10 mouse cellular contexts compared by ENCODE assay signal in the genomic region with DNA sequence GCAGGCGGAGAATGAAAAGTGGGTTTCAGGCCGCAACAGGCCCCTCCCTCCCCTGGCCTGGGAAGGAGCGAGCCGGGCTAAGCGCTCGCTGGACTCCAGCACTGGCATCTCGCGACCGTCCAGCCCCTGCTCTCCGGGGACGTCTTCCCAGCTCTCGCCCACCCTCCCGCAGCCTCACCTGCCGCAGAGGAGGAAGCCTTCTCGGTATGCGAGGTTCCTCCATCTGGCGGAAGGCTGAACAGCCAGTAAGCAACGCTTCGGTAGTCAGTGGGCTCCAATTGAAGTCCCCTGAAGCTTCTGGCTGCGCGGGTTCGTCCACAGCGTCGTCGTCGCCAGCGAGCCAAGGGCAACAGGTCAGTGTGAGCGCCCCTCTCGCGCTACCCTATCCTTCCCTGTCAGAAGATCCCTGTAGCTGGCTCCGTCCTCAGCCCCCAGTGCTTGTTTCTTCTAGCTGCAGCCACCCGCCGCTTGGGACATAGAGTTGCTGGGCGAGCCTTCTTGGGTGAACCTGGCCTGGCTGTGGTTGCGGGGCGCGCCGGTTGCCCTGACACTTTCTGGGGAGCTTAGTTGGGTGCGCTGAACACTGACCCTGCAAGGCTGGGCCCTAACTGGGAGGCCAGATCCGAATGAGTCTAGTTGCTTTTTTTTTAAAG. TPM values are rescaled to one million over a fixed set of nuclear protein-coding genes. Genes with fewer than 3 reads are reported as not detected.
A peak's percentile ranks its signal among the peaks of the same experiment; 100 is the strongest.
DNase-seq lines count a peak whose midpoint lies in the region; ATAC-seq lines count a peak whose summit lies in the region.
"Had no signal": no experiment of that assay in that cellular context is flagged by ENCODE, and none has a peak within 500 bp of the region (broad histone marks: within the 10 kb centered on the region; RNA-seq: fewer than 3 reads in every experiment).

Gene Pax9 (plus strand): TSS at position 341 of the 653 bp plus-strand sequence.

- peaks cover 98% of the 10 kb centered on the region for H3K27me3 ChIP-seq in kidney, embryonic 15.5 days
- H3K27me3 ChIP-seq in embryonic facial prominence, embryonic 12.5 days = peaks cover 93% of the 10 kb centered on the region
- peaks cover 98% of the 10 kb centered on the region for H3K27me3 ChIP-seq in midbrain, embryonic 13.5 days

- no peak within 1 kb of the TSS for H3K9ac ChIP-seq in kidney, embryonic 15.5 days
- peak within 1 kb of the TSS; percentile 57 for H3K9ac ChIP-seq in embryonic facial prominence, embryonic 12.5 days
- H3K9ac ChIP-seq in midbrain, embryonic 13.5 days (replicated peaks) = no peak within 1 kb of the TSS

- H3K4me1 ChIP-seq in kidney, embryonic 15.5 days = peaks cover 40% of the 10 kb centered on the region
- H3K4me1 ChIP-seq in embryonic facial prominence, embryonic 12.5 days = peaks cover 27% of the 10 kb centered on the region
- peaks cover 20% of the 10 kb centered on the region for H3K4me1 ChIP-seq in midbrain, embryonic 13.5 days (replicated peaks)

- 2% methylated on average over 37 of the region's 40 CpGs for WGBS in kidney, embryonic 15.5 days
- WGBS in embryonic facial prominence, embryonic 12.5 days = under 1% methylated on average over 40 of the region's 40 CpGs
- under 1% methylated on average over 40 of the region's 40 CpGs for WGBS in midbrain, embryonic 13.5 days

- no peaks in the 10 kb centered on the region for H3K36me3 ChIP-seq in kidney, embryonic 15.5 days
- H3K36me3 ChIP-seq in embryonic facial prominence, embryonic 12.5 days = no peaks in the 10 kb centered on the region
- no peaks in the 10 kb centered on the region for H3K36me3 ChIP-seq in midbrain, embryonic 13.5 days

- DNase-seq in embryo, embryonic 10 days (ENCODE audit: low spot score) = peak; percentile 69
- no peak for DNase-seq in embryo, embryonic 9.5 days (ENCODE audit: extremely low spot score)
- DNase-seq in kidney, adult 9 months = no peak
- DNase-seq in adrenal gland, adult 2 months = no peak
- no peak for DNase-seq in left cerebral cortex, adult 18-20 months (ENCODE audit: low spot score in 2 of 2)
- DNase-seq: right cerebral cortex, postnatal 25 days had no signal

- peak within 1 kb of the TSS; percentile 44 for H3K4me2 ChIP-seq in kidney, embryonic 15.5 days
- H3K4me2 ChIP-seq in embryonic facial prominence, embryonic 12.5 days (replicated peaks) = peak within 1 kb of the TSS; percentile 55
- peak within 1 kb of the TSS; percentile 16; the same call in 1 of the 2 replicates for H3K4me2 ChIP-seq in midbrain, embryonic 13.5 days (replicated peaks)

- no peak within 1 kb of the TSS for H3K27ac ChIP-seq in kidney, embryonic 15.5 days
- peak within 1 kb of the TSS; percentile 80 for H3K27ac ChIP-seq in embryonic facial prominence, embryonic 12.5 days
- no peak within 1 kb of the TSS for H3K27ac ChIP-seq in midbrain, embryonic 13.5 days

- peak within 1 kb of the TSS; percentile 21 for H3K4me3 ChIP-seq in kidney, embryonic 15.5 days (replicated peaks)
- H3K4me3 ChIP-seq in embryonic facial prominence, embryonic 12.5 days = peak within 1 kb of the TSS; percentile 52
- no peak within 1 kb of the TSS for H3K4me3 ChIP-seq in midbrain, embryonic 13.5 days (replicated peaks)

- 0 out of 2 replicates have a peak, but pooled peaks cover 3% of the 10 kb centered on the region for H3K9me3 ChIP-seq in kidney, embryonic 15.5 days (replicated peaks)
- H3K9me3 ChIP-seq in embryonic facial prominence, embryonic 12.5 days = no peaks in the 10 kb centered on the region
- H3K9me3 ChIP-seq in midbrain, embryonic 13.5 days = no peaks in the 10 kb centered on the region

- ATAC-seq in kidney, embryonic 15.5 days (replicated peaks; ENCODE audit: low FRiP score) = no peak
- no peak for ATAC-seq in embryonic facial prominence, embryonic 12.5 days (ENCODE audit: insufficient number of reproducible peaks, insufficient read depth, low FRiP score, low TSS enrichment)
- ATAC-seq in midbrain, embryonic 13.5 days = no peak
- ATAC-seq: Patski had no signal

RNA-seq across cellular contexts. Expression of gene Pax9, which starts in this region (rescaled TPM):
- polyA plus RNA-seq in kidney, embryonic 15.5 days (2015; fragmentation: Nextera tagmentation; extraction: Ambion mirVana) = 0.13 and 0.14 TPM in 2 replicates
- polyA plus RNA-seq in embryonic facial prominence, embryonic 12.5 days (2016; fragmentation: Nextera tagmentation; extraction: Ambion mirVana) = 16.3 and 20.0 TPM in 2 replicates
- not detected in 2 replicates for polyA plus RNA-seq in midbrain, embryonic 13.5 days (2015; fragmentation: Nextera tagmentation; extraction: Ambion mirVana)
- not detected for total RNA-seq in adrenal gland, adult 2 months (2021)
- polyA plus RNA-seq in adrenal gland, adult 2 months (2012; rRNA removed) = not detected in 2 replicates
- total RNA-seq in left cerebral cortex, adult 18-20 months (2021) = not detected

Comparison
In these comparisons a context has a peak if more than half of its experiments do, and no peak if none do; other contexts are left out.
1. RNA of gene Pax9 (polyA plus RNA-seq): 16.3 to 20.0 TPM in embryonic facial prominence, embryonic 12.5 days; 0.13 to 0.14 TPM in kidney, embryonic 15.5 days, not detected in midbrain, embryonic 13.5 days and not detected in adrenal gland, adult 2 months; every median in the first group is over 10 times any median in the second.
2. Peak in every context shown above with its lines, with median percentiles within 50 percentile points of each other: H3K4me2 ChIP-seq.